Mouse (Mus musculus): ENCODE results near the gene Myo5c. TPM values are rescaled to one million over a fixed set of nuclear protein-coding genes. Genes with fewer than 3 reads are reported as not detected.
"Not testable (repeated sequence)": the region's sequence is repeated elsewhere in the genome, so short reads cannot be mapped to it uniquely, and the experiment has no call there.

Gene Myo5c
- polyA plus RNA-seq, 1 experiment from 2014 or later = 0.51 TPM

- 85% methylated on average over 3 of the region's 3 CpGs for WGBS
Measured at GRCm38 (mm10) chr9:75238179-75238578, 6.4 kb downstream of the Myo5c start.

GRCm38 (mm10) chr9:75243052-75243451 lies 11.2 kb downstream of the Myo5c start:
- no peak overlapping the region for H3K27ac ChIP-seq (ENCODE audit: low read depth, low read length)
- WGBS = 83% methylated on average over 6 of the region's 6 CpGs

More at GRCm38 (mm10) chr9:75238179-75238578, 6.4 kb downstream of the Myo5c start:
- Histone ChIP-seq H3K9me3 (ENCODE audit: control insufficient read depth, low read length) (peaks cover 2% of the 10 kb centered on the region; the same call in 1 of the 2 replicates), H3K4me3 (ENCODE audit: low read length) (no peak overlapping the region), H3K4me2 (ENCODE audit: low read length) (no peak overlapping the region), H3K9ac (ENCODE audit: low read depth, low read length) (no peak overlapping the region), H3K36me3 (ENCODE audit: control insufficient read depth, insufficient read depth, low read length) (no peaks in the 10 kb centered on the region), H3K4me1 (ENCODE audit: control insufficient read depth, insufficient read depth, low read depth, low read length) (no peaks in the 10 kb centered on the region), H3K27ac (ENCODE audit: low read depth, low read length) (no peak overlapping the region), H3K27me3 (replicated peaks; ENCODE audit: control insufficient read depth, insufficient read depth, low read length) (peaks cover 8% of the 10 kb centered on the region)
- no peak for ATAC-seq

GRCm38 (mm10) chr9:75243730-75244406 lies 12.0 kb downstream of the Myo5c start:
- Histone ChIP-seq H3K9ac (ENCODE audit: low read depth, low read length) (no peak overlapping the region), H3K4me3 (ENCODE audit: low read length) (no peak overlapping the region), H3K9me3 (ENCODE audit: control insufficient read depth, low read length) (no peaks in the 10 kb centered on the region), H3K4me1 (ENCODE audit: control insufficient read depth, insufficient read depth, low read depth, low read length) (peaks cover 5% of the 10 kb centered on the region; the same call in 1 of the 2 replicates), H3K4me2 (ENCODE audit: low read length) (no peak overlapping the region), H3K27me3 (replicated peaks; ENCODE audit: control insufficient read depth, insufficient read depth, low read length) (no peaks in the 10 kb centered on the region), H3K36me3 (ENCODE audit: control insufficient read depth, insufficient read depth, low read length) (no peaks in the 10 kb centered on the region), H3K27ac (ENCODE audit: low read depth, low read length) (no peak overlapping the region)
- WGBS = 15% methylated on average over 5 of the region's 5 CpGs
- ATAC-seq = peak; percentile 58

More at GRCm38 (mm10) chr9:75243052-75243451, 11.2 kb downstream of the Myo5c start:
- no peaks in the 10 kb centered on the region for H3K27me3 ChIP-seq (replicated peaks; ENCODE audit: control insufficient read depth, insufficient read depth, low read length)
- no peak overlapping the region for H3K9ac ChIP-seq (ENCODE audit: low read depth, low read length)
- peaks cover 5% of the 10 kb centered on the region; the same call in 1 of the 2 replicates for H3K4me1 ChIP-seq (ENCODE audit: control insufficient read depth, insufficient read depth, low read depth, low read length)
- no peak for ATAC-seq
- no peak overlapping the region for H3K4me3 ChIP-seq (ENCODE audit: low read length)
- H3K9me3 ChIP-seq (ENCODE audit: control insufficient read depth, low read length) = peaks cover 2% of the 10 kb centered on the region; the same call in 1 of the 2 replicates
- no peak overlapping the region for H3K4me2 ChIP-seq (ENCODE audit: low read length)
- H3K36me3 ChIP-seq (ENCODE audit: control insufficient read depth, insufficient read depth, low read length) = no peaks in the 10 kb centered on the region

GRCm38 (mm10) chr9:75244527-75244926 lies 12.7 kb downstream of the Myo5c start:
- no peaks in the 10 kb centered on the region for H3K36me3 ChIP-seq (ENCODE audit: control insufficient read depth, insufficient read depth, low read length)
- no peak for ATAC-seq
- H3K4me1 ChIP-seq (ENCODE audit: control insufficient read depth, insufficient read depth, low read depth, low read length) = peaks cover 5% of the 10 kb centered on the region; the same call in 1 of the 2 replicates
- H3K9me3 ChIP-seq (ENCODE audit: control insufficient read depth, low read length) = no peaks in the 10 kb centered on the region
- WGBS = 79% methylated on average over 4 of the region's 4 CpGs
- no peak overlapping the region for H3K4me2 ChIP-seq (ENCODE audit: low read length)
- no peak overlapping the region for H3K27ac ChIP-seq (ENCODE audit: low read depth, low read length)
- H3K4me3 ChIP-seq (ENCODE audit: low read length) = no peak overlapping the region
- H3K27me3 ChIP-seq (replicated peaks; ENCODE audit: control insufficient read depth, insufficient read depth, low read length) = no peaks in the 10 kb centered on the region
- no peak overlapping the region for H3K9ac ChIP-seq (ENCODE audit: low read depth, low read length)

- Histone ChIP-seq H3K4me1 (ENCODE audit: control insufficient read depth, insufficient read depth, low read depth, low read length) (peaks cover 5% of the 10 kb centered on the region; the same call in 1 of the 2 replicates), H3K9ac (ENCODE audit: low read depth, low read length) (no peak overlapping the region), H3K27me3 (replicated peaks; ENCODE audit: control insufficient read depth, insufficient read depth, low read length) (no peaks in the 10 kb centered on the region), H3K9me3 (ENCODE audit: control insufficient read depth, low read length) (no peaks in the 10 kb centered on the region), H3K4me2 (ENCODE audit: low read length) (no peak overlapping the region), H3K36me3 (ENCODE audit: control insufficient read depth, insufficient read depth, low read length) (no peaks in the 10 kb centered on the region), H3K4me3 (ENCODE audit: low read length) (no peak overlapping the region), H3K27ac (ENCODE audit: low read depth, low read length) (no peak overlapping the region)
- no peak for ATAC-seq
- 92% methylated on average over 13 of the region's 13 CpGs for WGBS
Measured at GRCm38 (mm10) chr9:75246080-75246930, 14.5 kb downstream of the Myo5c start.

GRCm38 (mm10) chr9:75247870-75248269 lies 16.1 kb downstream of the Myo5c start:
- Histone ChIP-seq H3K27ac (ENCODE audit: low read depth, low read length) (no peak overlapping the region), H3K4me2 (ENCODE audit: low read length) (no peak overlapping the region), H3K4me3 (ENCODE audit: low read length) (no peak overlapping the region), H3K9me3 (ENCODE audit: control insufficient read depth, low read length) (no peaks in the 10 kb centered on the region), H3K9ac (ENCODE audit: low read depth, low read length) (no peak overlapping the region), H3K4me1 (ENCODE audit: control insufficient read depth, insufficient read depth, low read depth, low read length) (peaks cover 5% of the 10 kb centered on the region; the same call in 1 of the 2 replicates), H3K36me3 (ENCODE audit: control insufficient read depth, insufficient read depth, low read length) (no peaks in the 10 kb centered on the region), H3K27me3 (replicated peaks; ENCODE audit: control insufficient read depth, insufficient read depth, low read length) (no peaks in the 10 kb centered on the region)
- WGBS = 87% methylated on average over 6 of the region's 6 CpGs
- ATAC-seq = no peak

GRCm38 (mm10) chr9:75248359-75248758 lies 16.5 kb downstream of the Myo5c start:
- WGBS = 95% methylated on average over 1 of the region's 1 CpGs
- Histone ChIP-seq H3K9ac (ENCODE audit: low read depth, low read length) (no peak overlapping the region), H3K4me1 (ENCODE audit: control insufficient read depth, insufficient read depth, low read depth, low read length) (peaks cover 5% of the 10 kb centered on the region; the same call in 1 of the 2 replicates), H3K4me2 (ENCODE audit: low read length) (no peak overlapping the region), H3K36me3 (ENCODE audit: control insufficient read depth, insufficient read depth, low read length) (no peaks in the 10 kb centered on the region), H3K27ac (ENCODE audit: low read depth, low read length) (no peak overlapping the region), H3K4me3 (ENCODE audit: low read length) (no peak overlapping the region), H3K27me3 (replicated peaks; ENCODE audit: control insufficient read depth, insufficient read depth, low read length) (no peaks in the 10 kb centered on the region), H3K9me3 (ENCODE audit: control insufficient read depth, low read length) (no peaks in the 10 kb centered on the region)
- ATAC-seq = no peak

- H3K9ac ChIP-seq (ENCODE audit: low read depth, low read length) = no peak overlapping the region
- H3K36me3 ChIP-seq (ENCODE audit: control insufficient read depth, insufficient read depth, low read length) = no peaks in the 10 kb centered on the region
- no peak overlapping the region for H3K4me2 ChIP-seq (ENCODE audit: low read length)
- H3K27ac ChIP-seq (ENCODE audit: low read depth, low read length) = no peak overlapping the region
- ATAC-seq = no peak
- peaks cover 6% of the 10 kb centered on the region for H3K4me1 ChIP-seq (ENCODE audit: control insufficient read depth, insufficient read depth, low read depth, low read length)
- no peak overlapping the region for H3K4me3 ChIP-seq (ENCODE audit: low read length)
- H3K27me3 ChIP-seq (replicated peaks; ENCODE audit: control insufficient read depth, insufficient read depth, low read length) = no peaks in the 10 kb centered on the region
- no peaks in the 10 kb centered on the region for H3K9me3 ChIP-seq (ENCODE audit: control insufficient read depth, low read length)
Measured at GRCm38 (mm10) chr9:75248874-75249273, 17.1 kb downstream of the Myo5c start.

- not testable (repeated sequence) for H3K4me3 ChIP-seq (ENCODE audit: low read length); H3K27ac ChIP-seq (ENCODE audit: low read depth, low read length); H3K27me3 ChIP-seq (replicated peaks; ENCODE audit: control insufficient read depth, insufficient read depth, low read length); H3K4me2 ChIP-seq (ENCODE audit: low read length); H3K9me3 ChIP-seq (ENCODE audit: control insufficient read depth, low read length); H3K9ac ChIP-seq (ENCODE audit: low read depth, low read length); H3K36me3 ChIP-seq (ENCODE audit: control insufficient read depth, insufficient read depth, low read length); ATAC-seq
- 75% methylated on average over 6 of the region's 6 CpGs for WGBS
- H3K4me1 ChIP-seq (ENCODE audit: control insufficient read depth, insufficient read depth, low read depth, low read length) = peaks cover 16% of the 10 kb centered on the region
Measured at GRCm38 (mm10) chr9:75253158-75253557, 21.3 kb downstream of the Myo5c start.

Measured in hindbrain, embryonic 16.5 days (tissue).